Mouse (Mus musculus) C2C12 (cell line): ENCODE data around the gene Rrp1.

ENCODE experiments used
- CEBPB ChIP-seq: IDR thresholded peaks from one replicate; pipeline ENCODE4 v1.6.1; 2011; ENCODE audit warnings: low read depth, mild to moderate bottlenecking, control low read depth, moderate library complexity
- CTCF ChIP-seq: IDR thresholded peaks from one replicate; pipeline ENCODE4 v1.5.1; 2011; ENCODE audit not compliant: control insufficient read depth, insufficient read depth, insufficient read length
- FOSL1 ChIP-seq: IDR thresholded peaks from one replicate; pipeline ENCODE4 v1.8.0; 2011; ENCODE audit warnings: mild to moderate bottlenecking, low read length; ENCODE audit not compliant: poor library complexity, insufficient read depth, severe bottlenecking
- MAX ChIP-seq: IDR thresholded peaks from one replicate; pipeline ENCODE4 v1.6.1; 2011; ENCODE audit warnings: mild to moderate bottlenecking, control low read depth
- MYOD1 ChIP-seq: IDR thresholded peaks from one replicate; pipeline ENCODE4 v1.6.1; 2011; ENCODE audit warnings: low read depth; ENCODE audit not compliant: control insufficient read depth, insufficient read length
- MYOG ChIP-seq: IDR thresholded peaks from one replicate; pipeline ENCODE4 v1.6.1; 2011; ENCODE audit not compliant: control insufficient read depth, insufficient read length; ENCODE audit errors: extremely low read depth
- USF1 ChIP-seq: IDR thresholded peaks from one replicate; pipeline ENCODE4 v1.6.1; 2011; ENCODE audit warnings: low read depth, mild to moderate bottlenecking, control low read depth, moderate library complexity

DNA sequence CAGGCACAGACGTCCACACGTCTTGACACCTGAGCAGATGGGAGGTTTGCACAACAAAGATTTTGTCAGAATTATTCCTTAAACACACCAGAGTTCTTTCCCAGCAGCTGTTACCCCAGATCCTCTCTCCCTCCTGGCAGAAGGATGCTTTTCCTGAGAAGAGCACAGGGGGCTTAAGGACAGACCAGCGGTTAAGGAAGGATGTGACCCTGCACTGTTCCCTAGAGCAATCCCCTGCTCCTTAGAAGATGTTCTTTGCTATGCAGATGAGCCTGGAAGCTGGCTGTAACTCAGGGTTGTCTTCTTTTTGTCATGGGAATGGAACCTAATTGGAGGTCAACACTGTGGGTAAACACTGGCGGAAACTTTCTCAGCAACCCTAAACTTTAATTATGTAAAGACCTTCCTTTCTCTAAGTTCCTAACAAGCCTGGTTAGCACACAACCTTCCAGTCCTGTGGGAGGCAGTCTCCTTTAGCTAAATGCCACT lies 21.8 kb downstream of the Rrp1 start:
- TF ChIP-seq CTCF: no peak
- TF ChIP-seq MYOG: no peak
- TF ChIP-seq MAX: no peak
- no peak for TF ChIP-seq CEBPB
- no peak for TF ChIP-seq USF1
- no peak for TF ChIP-seq FOSL1
- TF ChIP-seq MYOD1: no peak
